Mouse (Mus musculus): ENCODE results near the gene F5. TPM values are rescaled to one million over a fixed set of nuclear protein-coding genes. Genes with fewer than 3 reads are reported as not detected.

F5 gene
- polyA plus RNA-seq, 1 experiment, result 0.46 TPM

Other genes starting within 250 kb of the F5 start
- gene Scyl3, start 222.7 kb upstream of the F5 start, polyA plus RNA-seq (2012; rRNA removed), result 18.7 and 24.0 TPM in 2 replicates
- gene BC055324, start 157.0 kb upstream of the F5 start, polyA plus RNA-seq (2012; rRNA removed), result 0.98 and 1.4 TPM in 2 replicates
- 3.4 and 4.4 TPM in 2 replicates for gene Mettl18, start 156.9 kb upstream of the F5 start, polyA plus RNA-seq (2012; rRNA removed)
- 0.02 TPM in 1 of 2 replicates, not detected in the other for gene Sele, start 103.6 kb upstream of the F5 start, polyA plus RNA-seq (2012; rRNA removed)
- 0.11 and 0.24 TPM in 2 replicates for gene Sell, start 89.9 kb upstream of the F5 start, polyA plus RNA-seq (2012; rRNA removed)
- gene Selp, start 36.6 kb upstream of the F5 start, polyA plus RNA-seq (2012; rRNA removed), result 0.06 TPM in 1 of 2 replicates, not detected in the other
- gene Slc19a2, start 97.2 kb downstream of the F5 start, polyA plus RNA-seq (2012; rRNA removed), result 11.7 and 12.4 TPM in 2 replicates
- gene Ccdc181, start 123.7 kb downstream of the F5 start, polyA plus RNA-seq (2012; rRNA removed), result 22.1 and 22.8 TPM in 2 replicates
- gene Nme7, start 152.3 kb downstream of the F5 start, polyA plus RNA-seq (2012; rRNA removed), result 22.2 and 24.7 TPM in 2 replicates
- 20.8 and 22.8 TPM in 2 replicates for gene Blzf1, start 155.7 kb downstream of the F5 start, polyA plus RNA-seq (2012; rRNA removed)